Mouse (Mus musculus): ENCODE data around the gene Actr10.

- no peak for TF ChIP-seq MEF2A (IDR thresholded peaks at IDR 0.05; ENCODE audit: borderline replicate concordance, low read depth, low read length)
- TF ChIP-seq CTCF (conservative IDR thresholded peaks at IDR 0.05 in 1 of 2, IDR thresholded peaks at IDR 0.05 in 1 of 2; ENCODE audit: low read depth in 2 of 2, low read length in 2 of 2), result no peak
- no peak for TF ChIP-seq POLR2AphosphoS2 (IDR thresholded peaks at IDR 0.05; ENCODE audit: low read depth, low read length)
- no peak for TF ChIP-seq TBP (conservative IDR thresholded peaks at IDR 0.05; ENCODE audit: low read depth, low read length)
- TF ChIP-seq HCFC1 (IDR thresholded peaks at IDR 0.05; ENCODE audit: low read depth, low read length), result no peak
- no peak for TF ChIP-seq EP300 (IDR thresholded peaks at IDR 0.05; ENCODE audit: low read length)
- TF ChIP-seq RCOR1 (conservative IDR thresholded peaks at IDR 0.05; ENCODE audit: low read depth, low read length), result no peak
- no peak for TF ChIP-seq E2F4 (IDR thresholded peaks at IDR 0.05; ENCODE audit: insufficient replicate concordance, low read depth, low read length)
- no peak for TF ChIP-seq ZKSCAN1 (IDR thresholded peaks at IDR 0.05; ENCODE audit: borderline replicate concordance, low read depth, low read length)
- no peak for TF ChIP-seq NELFE (IDR thresholded peaks at IDR 0.05; ENCODE audit: low read depth, low read length)
These were observed 66.2 kb downstream of the Actr10 start for GRCm38 (mm10) chr12:71003760-71004426.
